ENCODE assay signal across 8 mouse cellular contexts in genomic region chr6:31642451-31642942, GRCm38 (mm10).
DNase-seq lines count a peak whose midpoint lies in the region.

No protein-coding gene starts in this region.

- peak; percentile 49 to 51 for DNase-seq in layer of hippocampus, postnatal 10 days (ENCODE audit: low spot score in 2 of 2)
- DNase-seq in layer of hippocampus, postnatal 25 days (ENCODE audit: extremely low spot score in 1 of 2, low spot score in 1 of 2), result no peak
- peak; percentile 19 for DNase-seq in brain, adult 2 months (ENCODE audit: low read depth, low spot score)
- DNase-seq in heart, adult 18-20 months, result peak; percentile 76 to 93
- peak; percentile 81 for DNase-seq in kidney, adult 11 months
- DNase-seq in lung, adult 18-20 months, result peak; percentile 81 to 89
- peak; percentile 61 for DNase-seq in yolk sac, embryonic 10.5 days (ENCODE audit: low spot score)
- DNase-seq in ovary, postnatal 14 days (ENCODE audit: low spot score), result no peak

Comparison
In these comparisons a context has a peak if more than half of its experiments do, and no peak if none do; other contexts are left out.
1. DNase-seq: peak in layer of hippocampus, postnatal 10 days (2 of 2), brain, adult 2 months (single experiment), heart, adult 18-20 months (2 of 2), kidney, adult 11 months (single experiment), lung, adult 18-20 months (2 of 2) and yolk sac, embryonic 10.5 days (single experiment); none in layer of hippocampus, postnatal 25 days (0 of 2) and ovary, postnatal 14 days (single experiment).